ENCODE assay signal across 14 mouse cellular contexts in the genomic region with DNA sequence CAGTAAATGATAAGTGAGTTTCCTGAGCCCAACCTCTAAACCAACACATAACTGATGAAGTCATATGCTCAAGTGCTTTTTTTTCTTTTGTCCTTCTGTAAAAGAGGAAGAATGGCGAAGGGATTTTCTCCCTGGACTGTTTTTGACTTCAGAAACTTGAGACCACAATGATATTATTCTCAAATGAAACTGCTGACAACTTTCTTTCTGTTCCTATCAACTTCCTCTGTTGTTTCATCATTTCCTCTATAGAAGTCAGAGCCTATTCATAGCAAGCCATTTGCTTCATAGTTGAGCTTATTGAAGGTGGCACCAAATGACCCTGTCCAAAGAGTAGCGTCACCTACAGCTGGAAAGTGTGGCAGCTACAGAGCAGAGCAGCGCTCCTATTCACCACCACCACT.
A peak's percentile ranks its signal among the peaks of the same experiment; 100 is the strongest.
DNase-seq lines count a peak whose midpoint lies in the region; ATAC-seq and TF ChIP-seq lines count a peak whose summit lies in the region.
"Had no signal": no experiment of that assay in that cellular context is flagged by ENCODE, and none has a peak within 500 bp of the region (broad histone marks: within the 10 kb centered on the region; RNA-seq: fewer than 3 reads in every experiment).

No protein-coding gene starts in this region.

- no peak overlapping the region for H3K4me3 ChIP-seq in kidney, postnatal 0 days (replicated peaks; ENCODE audit: low read depth, low read length)
- no peak overlapping the region for H3K4me3 ChIP-seq in kidney, embryonic 16.5 days (ENCODE audit: low read length)
- H3K4me3 ChIP-seq: forebrain, embryonic 10.5 days; heart, embryonic 12.5 days; hindbrain, embryonic 15.5 days; limb, embryonic 13.5 days had no signal

- H3K27me3 ChIP-seq in kidney, postnatal 0 days (ENCODE audit: insufficient read depth, low read length): no peaks in the 10 kb centered on the region
- no peaks in the 10 kb centered on the region for H3K27me3 ChIP-seq in kidney, embryonic 16.5 days (ENCODE audit: insufficient read depth, low read length)
- H3K27me3 ChIP-seq: heart, embryonic 12.5 days; hindbrain, embryonic 15.5 days; limb, embryonic 13.5 days had no signal

- peak; percentile 2 for DNase-seq in kidney, postnatal 0 days (ENCODE audit: low spot score)
- DNase-seq in CD4-positive, CD25-positive, alpha-beta regulatory T cell, adult 2 months (ENCODE audit: low read depth, low spot score): peak; percentile 17
- DNase-seq in monocyte, adult 2 months (ENCODE audit: low read depth in 1 of 2, low spot score in 2 of 2): peak; percentile 27 to 36
- no peak for DNase-seq in gastrocnemius, postnatal 4 days (ENCODE audit: low spot score in 2 of 2)
- no peak for DNase-seq in cerebellum, adult 18-20 months
- DNase-seq in left cerebral cortex, postnatal 14 days (ENCODE audit: low spot score in 2 of 2): no peak
- DNase-seq: cerebellum, postnatal 10 days; kidney, postnatal 10 days had no signal

- TF ChIP-seq CTCF in kidney, postnatal 0 days (IDR thresholded peaks at IDR 0.05; ENCODE audit: low read depth): no peak

- 75% methylated on average over 3 of the region's 3 CpGs for WGBS in kidney, postnatal 0 days
- WGBS in kidney, embryonic 16.5 days: 77% methylated on average over 3 of the region's 3 CpGs

- no peak overlapping the region for H3K27ac ChIP-seq in kidney, postnatal 0 days
- no peak overlapping the region for H3K27ac ChIP-seq in kidney, embryonic 16.5 days (ENCODE audit: low read length)
- H3K27ac ChIP-seq: forebrain, embryonic 10.5 days; hindbrain, embryonic 15.5 days; limb, embryonic 13.5 days had no signal

- intact Hi-C loops in left cerebral cortex, postnatal 14 days (cut with DNase I): no loop called here

- no peak overlapping the region for H3K4me2 ChIP-seq in kidney, postnatal 0 days (ENCODE audit: low read length)
- H3K4me2 ChIP-seq in kidney, embryonic 16.5 days (replicated peaks; ENCODE audit: low read depth, low read length): no peak overlapping the region
- H3K4me2 ChIP-seq: heart, embryonic 12.5 days; hindbrain, embryonic 15.5 days; limb, embryonic 13.5 days had no signal

- ATAC-seq in kidney, postnatal 0 days (replicated peaks; ENCODE audit: low FRiP score, low read depth): no peak
- ATAC-seq in kidney, embryonic 16.5 days (ENCODE audit: low FRiP score, low TSS enrichment): no peak
- peak; percentile 97 for ATAC-seq in common myeloid progenitor, adult 5-6 weeks (replicated peaks; ENCODE audit: low read depth, poor library complexity, severe bottlenecking)

- H3K9me3 ChIP-seq in kidney, postnatal 0 days (replicated peaks; ENCODE audit: low read length): no peaks in the 10 kb centered on the region
- no peaks in the 10 kb centered on the region for H3K9me3 ChIP-seq in kidney, embryonic 16.5 days (ENCODE audit: low read length)
- H3K9me3 ChIP-seq: forebrain, embryonic 10.5 days; heart, embryonic 12.5 days; hindbrain, embryonic 15.5 days; limb, embryonic 13.5 days had no signal

- H3K9ac ChIP-seq in kidney, postnatal 0 days (ENCODE audit: low read depth, low read length): no peak overlapping the region
- H3K9ac ChIP-seq in kidney, embryonic 16.5 days (replicated peaks; ENCODE audit: low read length): no peak overlapping the region
- H3K9ac ChIP-seq: heart, embryonic 12.5 days; hindbrain, embryonic 15.5 days; limb, embryonic 13.5 days had no signal

- no peaks in the 10 kb centered on the region for H3K4me1 ChIP-seq in kidney, postnatal 0 days (replicated peaks; ENCODE audit: insufficient read depth, low read length)
- H3K4me1 ChIP-seq in kidney, embryonic 16.5 days (ENCODE audit: insufficient read depth, low read length): no peaks in the 10 kb centered on the region
- H3K4me1 ChIP-seq: forebrain, embryonic 10.5 days; heart, embryonic 12.5 days; hindbrain, embryonic 15.5 days; limb, embryonic 13.5 days had no signal

- no peaks in the 10 kb centered on the region for H3K36me3 ChIP-seq in kidney, postnatal 0 days (ENCODE audit: insufficient read depth, low read length)
- no peaks in the 10 kb centered on the region for H3K36me3 ChIP-seq in kidney, embryonic 16.5 days (ENCODE audit: insufficient read depth, low read length)
- H3K36me3 ChIP-seq: forebrain, embryonic 10.5 days; heart, embryonic 12.5 days; hindbrain, embryonic 15.5 days; limb, embryonic 13.5 days had no signal

Comparison
In these comparisons a context has a peak if more than half of its experiments do, and no peak if none do; other contexts are left out.
1. DNase-seq: peak in kidney, postnatal 0 days (single experiment), CD4-positive, CD25-positive, alpha-beta regulatory T cell, adult 2 months (single experiment) and monocyte, adult 2 months (2 of 2); none in gastrocnemius, postnatal 4 days (0 of 2), cerebellum, adult 18-20 months (0 of 2) and left cerebral cortex, postnatal 14 days (0 of 2).